Mouse (Mus musculus) hindbrain, embryonic 13.5 days (tissue): Measurements from ENCODE around the gene A630089N07Rik. TPM values are rescaled to one million over a fixed set of nuclear protein-coding genes. Genes with fewer than 3 reads are reported as not detected.
A peak's percentile ranks its signal among the peaks of the same experiment; 100 is the strongest.
"Not testable (repeated sequence)": the region's sequence is repeated elsewhere in the genome, so short reads cannot be mapped to it uniquely, and the experiment has no call there.

ENCODE experiments used
- ATAC-seq: fragments of 200-750 bp; cut with Nextera tagmentation; 2 replicates; pipeline ENCODE4 v1.8.0; 2017; ENCODE audit warnings: moderate TSS enrichment; ENCODE audit not compliant: low FRiP score
- H3K27ac ChIP-seq: fragments of 300-500 bp; sonication (generic); 2 replicates; pipeline ENCODE4 v1.5.1; 2015; ENCODE audit warnings: inconsistent platforms, mild to moderate bottlenecking, moderate library complexity
- H3K27me3 ChIP-seq: fragments of 300-500 bp; sonication (generic); 2 replicates; pipeline ENCODE4 v1.6.1; 2015; ENCODE audit warnings: mild to moderate bottlenecking, inconsistent platforms
- H3K36me3 ChIP-seq: fragments of 300-500 bp; sonication (generic); 2 replicates; pipeline ENCODE4 v1.6.1; 2015; ENCODE audit warnings: mild to moderate bottlenecking, inconsistent platforms
- H3K4me1 ChIP-seq: fragments of 300-500 bp; sonication (generic); replicated peaks from 2 replicates; pipeline ENCODE4 v1.6.1; 2015; ENCODE audit warnings: inconsistent platforms
- H3K4me2 ChIP-seq: fragments of 300-500 bp; sonication (generic); 2 replicates; pipeline ENCODE4 v1.6.1; 2015; ENCODE audit warnings: inconsistent platforms, mild to moderate bottlenecking, moderate library complexity
- H3K4me3 ChIP-seq: fragments of 300-500 bp; sonication (generic); 2 replicates; pipeline ENCODE4 v1.5.1; 2015; ENCODE audit warnings: mild to moderate bottlenecking, inconsistent platforms
- H3K9ac ChIP-seq: fragments of 300-500 bp; sonication (generic); 2 replicates; pipeline ENCODE4 v1.6.1; 2015; ENCODE audit warnings: mild to moderate bottlenecking, inconsistent platforms
- H3K9me3 ChIP-seq: fragments of 300-500 bp; sonication (generic); 2 replicates; pipeline ENCODE4 v1.6.1; 2016; ENCODE audit warnings: inconsistent platforms
- WGBS: fragments of 180-500 bp; shearing (Covaris S2); methylation state at CpG from one replicate; pipeline ENCODE4 v1.1.7; 2015; 5-methylcytosine and 5-hydroxymethylcytosine counted together
- polyA plus RNA-seq: library from polyadenylated mRNA; unstranded; fragments of >200 nt; fragmentation: Nextera tagmentation; extraction: Ambion mirVana; gene quantifications from 2 replicates; pipeline ENCODE4 v1.2.1, GENCODE M21; 2015

The A630089N07Rik gene
- polyA plus RNA-seq, result 14.3 and 14.4 TPM in 2 replicates

- Histone ChIP-seq H3K9ac (peak within 1 kb of the TSS; percentile 72), H3K4me2 (peak within 1 kb of the TSS; percentile 81), H3K4me1 (peaks cover 17% of the 10 kb centered on the region), H3K27ac (peak within 1 kb of the TSS; percentile 69), H3K4me3 (peak within 1 kb of the TSS; percentile 79)
- H3K27me3 ChIP-seq, H3K9me3 ChIP-seq, H3K36me3 ChIP-seq: not testable (repeated sequence)
- under 1% methylated on average over 25 of the region's 25 CpGs for WGBS
- ATAC-seq, result peak; percentile 98
Measured at GRCm38 (mm10) chr16:98081889-98082818, at the start of gene A630089N07Rik. Gene A630089N07Rik (minus strand): TSS chr16:98082450.

GRCm38 (mm10) chr16:98107109-98107508 lies 24.9 kb upstream of the A630089N07Rik start:
- Histone ChIP-seq H3K4me1 (no peaks in the 10 kb centered on the region), H3K27me3 (no peaks in the 10 kb centered on the region), H3K4me2 (no peak overlapping the region), H3K9me3 (0 out of 2 replicates have a peak, but pooled peaks cover 2% of the 10 kb centered on the region), H3K9ac (no peak overlapping the region), H3K4me3 (no peak overlapping the region), H3K36me3 (no peaks in the 10 kb centered on the region), H3K27ac (no peak overlapping the region)
- 98% methylated on average over 11 of the region's 11 CpGs for WGBS
- no peak for ATAC-seq

- H3K27me3 ChIP-seq, H3K9me3 ChIP-seq, H3K36me3 ChIP-seq, ATAC-seq: not testable (repeated sequence)
- H3K4me3 ChIP-seq, result peak overlapping the region; percentile 79
- H3K27ac ChIP-seq, result peak overlapping the region; percentile 69
- peak overlapping the region; percentile 72 for H3K9ac ChIP-seq
- peaks cover 17% of the 10 kb centered on the region for H3K4me1 ChIP-seq
- peak overlapping the region; percentile 81 for H3K4me2 ChIP-seq
- under 1% methylated on average over 9 of the region's 9 CpGs for WGBS
Measured at GRCm38 (mm10) chr16:98081550-98081888, 731 bp downstream of the A630089N07Rik start.

GRCm38 (mm10) chr16:98081140-98081539 lies 1.1 kb downstream of the A630089N07Rik start:
- Histone ChIP-seq H3K4me2 (peak overlapping the region; percentile 81), H3K4me3 (peak overlapping the region; percentile 79), H3K9ac (peak overlapping the region; percentile 72), H3K4me1 (peaks cover 17% of the 10 kb centered on the region), H3K27ac (peak overlapping the region; percentile 69; the same call in 1 of the 2 replicates)
- WGBS, result 70% methylated on average over 1 of the region's 1 CpGs
- H3K36me3 ChIP-seq, H3K27me3 ChIP-seq, H3K9me3 ChIP-seq, ATAC-seq: not testable (repeated sequence)

GRCm38 (mm10) chr16:98079382-98079781 lies 2.9 kb downstream of the A630089N07Rik start:
- ATAC-seq, H3K9ac ChIP-seq, H3K36me3 ChIP-seq, H3K9me3 ChIP-seq, H3K27me3 ChIP-seq, H3K4me3 ChIP-seq, H3K27ac ChIP-seq, H3K4me2 ChIP-seq: not testable (repeated sequence)
- 94% methylated on average over 3 of the region's 3 CpGs for WGBS
- H3K4me1 ChIP-seq, result peaks cover 17% of the 10 kb centered on the region

- WGBS, result 75% methylated on average over 2 of the region's 2 CpGs
- Histone ChIP-seq H3K4me3 (no peak overlapping the region), H3K4me2 (no peak overlapping the region), H3K4me1 (no peaks in the 10 kb centered on the region), H3K9ac (no peak overlapping the region), H3K9me3 (0 out of 2 replicates have a peak, but pooled peaks cover 7% of the 10 kb centered on the region), H3K36me3 (peaks cover 21% of the 10 kb centered on the region), H3K27me3 (no peaks in the 10 kb centered on the region), H3K27ac (no peak overlapping the region)
- ATAC-seq, result no peak
Measured at GRCm38 (mm10) chr16:98041676-98042075, 40.6 kb downstream of the A630089N07Rik start.

- H3K9ac ChIP-seq, ATAC-seq, H3K4me3 ChIP-seq, H3K4me1 ChIP-seq, H3K4me2 ChIP-seq, H3K27me3 ChIP-seq, H3K27ac ChIP-seq: not testable (repeated sequence)
- Histone ChIP-seq H3K9me3 (peaks cover 23% of the 10 kb centered on the region; the same call in 1 of the 2 replicates), H3K36me3 (peaks cover 28% of the 10 kb centered on the region)
- 90% methylated on average over 2 of the region's 2 CpGs for WGBS
Measured at GRCm38 (mm10) chr16:98034971-98035370, 47.3 kb downstream of the A630089N07Rik start.

GRCm38 (mm10) chr16:98026186-98026585 lies 56.1 kb downstream of the A630089N07Rik start:
- not testable (repeated sequence) for H3K4me1 ChIP-seq, H3K9ac ChIP-seq, H3K27ac ChIP-seq, H3K4me2 ChIP-seq, H3K27me3 ChIP-seq, ATAC-seq, H3K4me3 ChIP-seq
- Histone ChIP-seq H3K36me3 (peaks cover 26% of the 10 kb centered on the region), H3K9me3 (peaks cover 38% of the 10 kb centered on the region)
- WGBS, result 83% methylated on average over 8 of the region's 8 CpGs

- ATAC-seq, result no peak
- Histone ChIP-seq H3K9ac (no peak overlapping the region), H3K9me3 (peaks cover 39% of the 10 kb centered on the region), H3K4me1 (no peaks in the 10 kb centered on the region), H3K36me3 (peaks cover 37% of the 10 kb centered on the region), H3K4me3 (no peak overlapping the region), H3K27me3 (no peaks in the 10 kb centered on the region), H3K4me2 (no peak overlapping the region), H3K27ac (no peak overlapping the region)
- WGBS, result 83% methylated on average over 2 of the region's 2 CpGs
Measured at GRCm38 (mm10) chr16:98022657-98023345, 59.4 kb downstream of the A630089N07Rik start.

- Histone ChIP-seq H3K4me2 (no peak overlapping the region), H3K4me3 (no peak overlapping the region), H3K27me3 (no peaks in the 10 kb centered on the region), H3K36me3 (peaks cover 45% of the 10 kb centered on the region), H3K9me3 (peaks cover 46% of the 10 kb centered on the region), H3K4me1 (no peaks in the 10 kb centered on the region), H3K9ac (no peak overlapping the region), H3K27ac (no peak overlapping the region)
- ATAC-seq, result no peak
- 97% methylated on average over 3 of the region's 3 CpGs for WGBS
Measured at GRCm38 (mm10) chr16:98022081-98022480, 60.2 kb downstream of the A630089N07Rik start.

GRCm38 (mm10) chr16:97997383-97997731 lies 84.9 kb downstream of the A630089N07Rik start:
- H3K36me3 ChIP-seq, result peaks cover 19% of the 10 kb centered on the region
- H3K27me3 ChIP-seq, H3K9me3 ChIP-seq: not testable (repeated sequence)
- ATAC-seq, result peak; percentile 90
- peak overlapping the region; percentile 70 for H3K9ac ChIP-seq
- H3K4me3 ChIP-seq, result peak overlapping the region; percentile 57
- WGBS, result under 1% methylated on average over 8 of the region's 8 CpGs
- peak overlapping the region; percentile 66 for H3K27ac ChIP-seq
- H3K4me1 ChIP-seq, result peaks cover 16% of the 10 kb centered on the region
- H3K4me2 ChIP-seq, result peak overlapping the region; percentile 83

GRCm38 (mm10) chr16:97996616-97997382 lies 85.5 kb downstream of the A630089N07Rik start, which contains the start of gene B230307C23Rik:
Gene B230307C23Rik (plus strand): TSS chr16:97997315.
- WGBS, result 3% methylated on average over 22 of the region's 22 CpGs
- peak within 1 kb of the TSS; percentile 70 for H3K9ac ChIP-seq

More at GRCm38 (mm10) chr16:97996616-97997382, 85.5 kb downstream of the A630089N07Rik start, which contains the start of gene B230307C23Rik:
- Histone ChIP-seq H3K27ac (peak within 1 kb of the TSS; percentile 66), H3K27me3 (0 out of 2 replicates have a peak, but pooled peaks cover 2% of the 10 kb centered on the region), H3K4me1 (peaks cover 16% of the 10 kb centered on the region), H3K4me2 (peak within 1 kb of the TSS; percentile 83), H3K4me3 (peak within 1 kb of the TSS; percentile 57), H3K36me3 (peaks cover 14% of the 10 kb centered on the region), H3K9me3 (0 out of 2 replicates have a peak, but pooled peaks cover 4% of the 10 kb centered on the region)
- ATAC-seq, result peak; percentile 99
